Mouse (Mus musculus): ENCODE data around the gene Chd1l. TPM values are rescaled to one million over a fixed set of nuclear protein-coding genes. Genes with fewer than 3 reads are reported as not detected.
A peak's percentile ranks its signal among the peaks of the same experiment; 100 is the strongest.

Gene Chd1l
- 5.8 and 6.3 TPM in 2 replicates for polyA plus RNA-seq (2015; fragmentation: Nextera tagmentation; extraction: Ambion mirVana)

DNA sequence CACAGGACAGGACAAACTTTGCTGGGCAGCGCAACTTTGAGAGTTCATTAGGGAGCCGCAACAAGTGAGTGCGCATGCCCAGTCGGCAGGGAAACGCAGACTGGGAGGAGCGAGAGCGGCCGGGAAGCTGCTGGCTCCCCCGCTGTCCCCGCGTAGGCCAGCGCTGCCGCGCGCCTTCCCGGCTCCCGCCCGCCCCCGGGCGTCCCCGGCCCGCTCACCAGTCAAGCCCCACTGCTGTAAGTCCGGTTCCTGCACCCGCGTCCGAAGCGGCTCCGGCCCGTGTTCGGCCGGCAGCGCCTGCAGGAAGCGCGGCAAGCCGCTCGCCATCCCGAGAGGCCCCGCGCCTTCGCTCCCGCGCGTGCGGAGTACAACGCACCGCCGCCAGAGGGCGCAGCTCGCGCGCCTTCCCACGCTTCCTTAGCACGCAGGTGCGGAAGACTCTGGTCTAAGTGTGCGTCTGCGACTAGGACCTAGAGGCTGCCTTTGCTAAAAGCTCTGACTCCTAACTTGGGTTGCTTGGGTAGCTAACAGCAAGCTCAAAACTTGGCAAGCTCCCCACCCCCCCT is at the start of gene Chd1l:
Gene Chd1l (minus strand): TSS at position 359 of the 566 bp plus-strand sequence.
- Histone ChIP-seq H3K4me2 (ENCODE audit: low read length) (peak within 1 kb of the TSS; percentile 77), H3K27ac (ENCODE audit: low read depth, low read length) (peak within 1 kb of the TSS; percentile 92), H3K9ac (ENCODE audit: low read depth, low read length) (peak within 1 kb of the TSS; percentile 92), H3K36me3 (ENCODE audit: control insufficient read depth, insufficient read depth, low read length) (no peaks in the 10 kb centered on the region), H3K27me3 (replicated peaks; ENCODE audit: control insufficient read depth, insufficient read depth, low read length) (no peaks in the 10 kb centered on the region; the same call in 1 of the 2 replicates), H3K9me3 (ENCODE audit: control insufficient read depth, low read length) (no peaks in the 10 kb centered on the region), H3K4me1 (ENCODE audit: control insufficient read depth, insufficient read depth, low read depth, low read length) (peaks cover 6% of the 10 kb centered on the region), H3K4me3 (ENCODE audit: low read length) (peak within 1 kb of the TSS; percentile 82)
- 0% methylated on average over 39 of the region's 56 CpGs for WGBS
- ATAC-seq = peak; percentile 97

- Histone ChIP-seq H3K9ac (ENCODE audit: low read depth, low read length) (no peak overlapping the region), H3K9me3 (ENCODE audit: control insufficient read depth, low read length) (no peaks in the 10 kb centered on the region), H3K4me1 (ENCODE audit: control insufficient read depth, insufficient read depth, low read depth, low read length) (peaks cover 8% of the 10 kb centered on the region), H3K36me3 (ENCODE audit: control insufficient read depth, insufficient read depth, low read length) (peaks cover 15% of the 10 kb centered on the region), H3K27ac (ENCODE audit: low read depth, low read length) (no peak overlapping the region), H3K4me3 (ENCODE audit: low read length) (no peak overlapping the region), H3K27me3 (replicated peaks; ENCODE audit: control insufficient read depth, insufficient read depth, low read length) (no peaks in the 10 kb centered on the region), H3K4me2 (ENCODE audit: low read length) (peak overlapping the region; percentile 64)
- 82% methylated on average over 7 of the region's 7 CpGs for WGBS
- ATAC-seq = no peak
These were observed 49.7 kb upstream of the Chd1l start for GRCm38 (mm10) chr3:97659746-97660145.

DNA sequence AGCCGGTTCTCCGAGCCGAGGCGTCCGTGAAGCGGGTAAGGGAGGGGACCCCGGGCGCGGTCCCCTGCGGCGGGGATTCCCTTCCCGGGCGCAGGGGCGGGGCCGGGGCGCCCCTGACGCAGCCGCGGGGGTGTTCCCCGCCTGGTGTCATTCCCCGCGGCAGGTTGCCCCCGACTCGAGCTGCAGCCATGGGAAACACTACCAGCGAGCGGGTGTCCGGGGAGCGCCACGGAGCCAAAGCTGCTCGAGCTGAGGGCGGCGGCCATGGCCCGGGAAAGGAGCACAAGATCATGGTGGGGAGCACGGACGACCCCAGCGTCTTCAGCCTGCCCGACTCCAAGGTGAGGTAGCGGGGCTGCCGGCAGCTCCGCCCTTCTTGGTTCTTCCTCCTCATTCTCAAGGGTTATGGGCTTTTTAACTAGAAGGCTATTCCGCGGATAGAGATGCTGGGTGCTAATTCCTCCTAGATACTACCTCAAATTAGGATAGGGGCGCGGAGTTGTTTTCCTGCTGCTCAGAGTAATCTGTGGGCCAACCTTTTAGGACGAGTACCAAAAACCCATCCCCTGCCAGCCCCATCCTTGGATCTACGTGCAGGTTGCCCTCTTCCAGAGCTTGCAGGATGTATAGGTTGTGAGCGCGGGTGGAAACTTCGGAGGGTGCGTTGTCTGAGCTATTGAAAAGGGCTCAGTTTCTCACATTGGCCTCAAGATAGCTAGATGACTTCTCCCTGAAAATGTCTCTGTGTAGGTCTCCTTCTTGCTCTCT is 48.6 kb upstream of the Chd1l start:
- WGBS = under 1% methylated on average over 50 of the region's 50 CpGs
- peak overlapping the region; percentile 73 for H3K27ac ChIP-seq (ENCODE audit: low read depth, low read length)
- H3K9me3 ChIP-seq (ENCODE audit: control insufficient read depth, low read length) = no peaks in the 10 kb centered on the region

DNA sequence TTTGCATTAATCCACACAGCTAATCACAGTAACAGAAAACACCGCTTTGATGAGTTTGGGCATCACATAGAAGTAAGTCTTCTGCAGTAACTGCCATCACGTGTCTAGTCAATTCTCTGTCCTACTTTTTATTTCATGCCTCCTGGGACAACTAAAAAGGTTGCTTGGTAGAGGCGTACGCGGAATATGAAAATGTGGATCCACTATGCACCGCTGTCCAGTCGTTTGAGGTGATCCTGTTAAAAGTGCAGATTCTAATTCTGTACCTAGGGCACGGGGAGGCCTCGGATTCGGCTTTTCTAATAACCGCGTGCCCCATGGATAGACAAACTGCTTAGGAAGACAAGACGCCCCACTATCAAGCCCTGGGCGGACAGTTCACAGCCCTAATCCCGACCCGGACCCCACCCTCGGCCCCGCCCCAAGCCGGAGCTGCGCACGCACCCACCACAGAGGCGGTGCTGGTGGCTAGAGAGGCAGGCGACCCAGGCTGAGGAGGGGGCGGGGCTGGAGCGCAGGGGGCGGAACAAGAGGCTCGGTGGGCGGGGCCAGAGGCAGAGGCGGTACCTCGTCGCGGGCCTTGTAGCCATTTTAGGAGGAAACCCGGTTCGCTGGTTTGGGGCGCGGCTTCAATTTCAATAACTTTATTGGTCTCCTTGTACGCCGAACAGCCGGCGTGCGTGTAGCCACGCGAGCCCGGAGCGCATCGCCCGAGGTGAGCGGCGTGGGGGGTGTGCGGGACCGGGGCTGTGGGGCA is 47.8 kb upstream of the Chd1l start, which contains the start of gene Prkab2:
Gene Prkab2 (plus strand): TSS at position 539 of the 757 bp plus-strand sequence.
- no peaks in the 10 kb centered on the region for H3K27me3 ChIP-seq (replicated peaks; ENCODE audit: control insufficient read depth, insufficient read depth, low read length)
- no peaks in the 10 kb centered on the region for H3K9me3 ChIP-seq (ENCODE audit: control insufficient read depth, low read length)
- peak within 1 kb of the TSS; percentile 74 for H3K9ac ChIP-seq (ENCODE audit: low read depth, low read length)
- peak within 1 kb of the TSS; percentile 67 for H3K4me3 ChIP-seq (ENCODE audit: low read length)
- H3K4me1 ChIP-seq (ENCODE audit: control insufficient read depth, insufficient read depth, low read depth, low read length) = peaks cover 8% of the 10 kb centered on the region
- H3K4me2 ChIP-seq (ENCODE audit: low read length) = peak within 1 kb of the TSS; percentile 64
- 2% methylated on average over 47 of the region's 51 CpGs for WGBS
- ATAC-seq = peak; percentile 96
- H3K36me3 ChIP-seq (ENCODE audit: control insufficient read depth, insufficient read depth, low read length) = 0 out of 2 replicates have a peak, but pooled peaks cover 2% of the 10 kb centered on the region
- peak within 1 kb of the TSS; percentile 73 for H3K27ac ChIP-seq (ENCODE audit: low read depth, low read length)

More for the DNA sequence above, 48.6 kb upstream of the Chd1l start:
- peak; percentile 68 for ATAC-seq
- peak overlapping the region; percentile 74 for H3K9ac ChIP-seq (ENCODE audit: low read depth, low read length)
- 0 out of 2 replicates have a peak, but pooled peaks cover 6% of the 10 kb centered on the region for H3K36me3 ChIP-seq (ENCODE audit: control insufficient read depth, insufficient read depth, low read length)
- no peaks in the 10 kb centered on the region for H3K27me3 ChIP-seq (replicated peaks; ENCODE audit: control insufficient read depth, insufficient read depth, low read length)
- peaks cover 8% of the 10 kb centered on the region for H3K4me1 ChIP-seq (ENCODE audit: control insufficient read depth, insufficient read depth, low read depth, low read length)
- H3K4me3 ChIP-seq (ENCODE audit: low read length) = peak overlapping the region; percentile 67
- peak overlapping the region; percentile 64 for H3K4me2 ChIP-seq (ENCODE audit: low read length)

- H3K9me3 ChIP-seq (ENCODE audit: control insufficient read depth, low read length) = no peaks in the 10 kb centered on the region
- H3K4me1 ChIP-seq (ENCODE audit: control insufficient read depth, insufficient read depth, low read depth, low read length) = peaks cover 8% of the 10 kb centered on the region
- no peak for ATAC-seq
- WGBS = 81% methylated on average over 8 of the region's 8 CpGs
- H3K36me3 ChIP-seq (ENCODE audit: control insufficient read depth, insufficient read depth, low read length) = no peaks in the 10 kb centered on the region
- no peak overlapping the region for H3K9ac ChIP-seq (ENCODE audit: low read depth, low read length)
- H3K4me3 ChIP-seq (ENCODE audit: low read length) = no peak overlapping the region
- no peaks in the 10 kb centered on the region for H3K27me3 ChIP-seq (replicated peaks; ENCODE audit: control insufficient read depth, insufficient read depth, low read length)
- H3K4me2 ChIP-seq (ENCODE audit: low read length) = no peak overlapping the region
- H3K27ac ChIP-seq (ENCODE audit: low read depth, low read length) = no peak overlapping the region
These were observed 44.9 kb upstream of the Chd1l start for GRCm38 (mm10) chr3:97654901-97655300.

- no peak overlapping the region for H3K27ac ChIP-seq (ENCODE audit: low read depth, low read length)
These were observed 43.8 kb upstream of the Chd1l start for GRCm38 (mm10) chr3:97653781-97654180.

DNA sequence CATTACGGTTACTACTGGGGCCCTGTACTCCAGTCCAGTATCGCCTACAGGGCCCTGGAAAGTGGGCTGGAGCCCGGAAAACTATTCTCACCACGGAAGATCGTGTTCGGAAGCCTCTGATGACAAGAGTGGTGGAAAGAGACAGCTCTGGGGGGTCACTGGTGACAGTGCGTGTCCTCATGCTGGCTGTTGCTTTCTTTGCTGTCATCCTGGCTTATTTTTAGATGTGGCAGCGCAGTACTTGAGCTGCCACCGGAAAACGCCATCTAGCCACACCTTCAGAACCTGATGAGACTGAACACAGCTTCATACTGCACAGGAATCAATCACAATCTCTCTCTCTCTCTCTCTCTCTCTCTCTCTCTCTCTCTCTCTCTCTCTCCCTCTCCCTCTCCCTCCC is 41.6 kb upstream of the Chd1l start:
- 88% methylated on average over 10 of the region's 10 CpGs for WGBS
- no peak overlapping the region for H3K4me2 ChIP-seq (ENCODE audit: low read length)
- no peak for ATAC-seq

More at GRCm38 (mm10) chr3:97653781-97654180, 43.8 kb upstream of the Chd1l start:
- ATAC-seq = no peak
- Histone ChIP-seq H3K9ac (ENCODE audit: low read depth, low read length) (no peak overlapping the region), H3K4me3 (ENCODE audit: low read length) (no peak overlapping the region), H3K27me3 (replicated peaks; ENCODE audit: control insufficient read depth, insufficient read depth, low read length) (no peaks in the 10 kb centered on the region), H3K4me2 (ENCODE audit: low read length) (no peak overlapping the region), H3K36me3 (ENCODE audit: control insufficient read depth, insufficient read depth, low read length) (no peaks in the 10 kb centered on the region), H3K4me1 (ENCODE audit: control insufficient read depth, insufficient read depth, low read depth, low read length) (no peaks in the 10 kb centered on the region), H3K9me3 (ENCODE audit: control insufficient read depth, low read length) (no peaks in the 10 kb centered on the region)
- 94% methylated on average over 5 of the region's 5 CpGs for WGBS

DNA sequence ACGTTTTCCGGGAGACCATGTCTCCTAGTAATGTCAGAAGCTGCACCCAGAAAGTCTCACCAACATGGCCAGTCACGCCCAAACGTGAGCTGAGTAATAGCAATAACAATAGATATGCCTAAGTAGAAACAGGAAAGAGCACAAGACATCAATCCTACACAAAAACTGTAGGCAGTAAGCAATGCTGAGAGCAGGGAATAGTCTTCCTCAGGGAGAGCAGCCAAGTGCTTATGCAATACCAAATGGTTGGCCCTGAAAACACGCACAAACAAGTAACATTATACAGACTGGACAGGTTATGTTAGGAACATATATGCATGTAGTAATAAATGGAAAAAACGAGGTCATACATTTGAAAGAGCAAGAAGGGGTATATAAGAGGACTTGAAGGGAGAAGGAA is 39.5 kb upstream of the Chd1l start:
- H3K4me1 ChIP-seq (ENCODE audit: control insufficient read depth, insufficient read depth, low read depth, low read length) = no peaks in the 10 kb centered on the region

More for the DNA sequence above, 41.6 kb upstream of the Chd1l start:
- no peak overlapping the region for H3K4me3 ChIP-seq (ENCODE audit: low read length)
- H3K4me1 ChIP-seq (ENCODE audit: control insufficient read depth, insufficient read depth, low read depth, low read length) = no peaks in the 10 kb centered on the region
- no peaks in the 10 kb centered on the region for H3K27me3 ChIP-seq (replicated peaks; ENCODE audit: control insufficient read depth, insufficient read depth, low read length)
- H3K9me3 ChIP-seq (ENCODE audit: control insufficient read depth, low read length) = no peaks in the 10 kb centered on the region
- H3K36me3 ChIP-seq (ENCODE audit: control insufficient read depth, insufficient read depth, low read length) = no peaks in the 10 kb centered on the region
- H3K27ac ChIP-seq (ENCODE audit: low read depth, low read length) = no peak overlapping the region
- no peak overlapping the region for H3K9ac ChIP-seq (ENCODE audit: low read depth, low read length)

DNA sequence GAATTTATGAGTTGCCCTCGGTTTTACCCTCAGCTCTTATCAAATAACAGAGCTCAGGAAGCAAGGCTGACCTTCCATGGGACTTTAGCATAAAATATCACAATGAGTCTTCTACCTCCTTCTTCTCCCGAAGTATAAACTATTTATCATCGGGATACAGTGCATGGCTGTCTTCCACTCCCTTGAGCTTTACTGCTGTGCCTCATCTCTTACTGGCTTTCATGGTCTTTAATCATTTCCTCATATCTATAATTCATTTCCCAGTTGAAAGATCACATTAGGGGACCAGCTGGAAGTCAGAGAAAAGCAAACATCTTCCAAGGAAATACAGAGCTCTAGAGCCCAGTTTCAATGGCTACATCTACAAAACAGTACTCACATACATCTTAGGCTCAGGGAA is 39.0 kb upstream of the Chd1l start:
- H3K27ac ChIP-seq (ENCODE audit: low read depth, low read length) = no peak overlapping the region
- WGBS = 83% methylated on average over 3 of the region's 3 CpGs
- no peaks in the 10 kb centered on the region for H3K4me1 ChIP-seq (ENCODE audit: control insufficient read depth, insufficient read depth, low read depth, low read length)
- H3K36me3 ChIP-seq (ENCODE audit: control insufficient read depth, insufficient read depth, low read length) = no peaks in the 10 kb centered on the region
- H3K4me3 ChIP-seq (ENCODE audit: low read length) = no peak overlapping the region
- ATAC-seq = no peak
- no peaks in the 10 kb centered on the region for H3K9me3 ChIP-seq (ENCODE audit: control insufficient read depth, low read length)
- no peak overlapping the region for H3K9ac ChIP-seq (ENCODE audit: low read depth, low read length)
- H3K4me2 ChIP-seq (ENCODE audit: low read length) = no peak overlapping the region
- H3K27me3 ChIP-seq (replicated peaks; ENCODE audit: control insufficient read depth, insufficient read depth, low read length) = no peaks in the 10 kb centered on the region

More for the DNA sequence above, 39.5 kb upstream of the Chd1l start:
- no peak overlapping the region for H3K4me2 ChIP-seq (ENCODE audit: low read length)
- no peaks in the 10 kb centered on the region for H3K9me3 ChIP-seq (ENCODE audit: control insufficient read depth, low read length)
- no peaks in the 10 kb centered on the region for H3K27me3 ChIP-seq (replicated peaks; ENCODE audit: control insufficient read depth, insufficient read depth, low read length)
- no peak overlapping the region for H3K4me3 ChIP-seq (ENCODE audit: low read length)
- H3K9ac ChIP-seq (ENCODE audit: low read depth, low read length) = no peak overlapping the region
- no peak overlapping the region for H3K27ac ChIP-seq (ENCODE audit: low read depth, low read length)
- 85% methylated on average over 6 of the region's 6 CpGs for WGBS
- no peak for ATAC-seq
- no peaks in the 10 kb centered on the region for H3K36me3 ChIP-seq (ENCODE audit: control insufficient read depth, insufficient read depth, low read length)
